Mouse (Mus musculus): ENCODE measurements around the gene Ccdc134. TPM values are rescaled to one million over a fixed set of nuclear protein-coding genes. Genes with fewer than 3 reads are reported as not detected.

The Ccdc134 gene
- 22.3 and 24.4 TPM in 2 replicates for polyA plus RNA-seq (2014; fragmentation: Nextera tagmentation; extraction: Ambion mirVana)

- Histone ChIP-seq H3K36me3 (ENCODE audit: control insufficient read depth, insufficient read depth, low read length) (no peaks in the 10 kb centered on the region; the same call in 1 of the 2 replicates), H3K4me3 (ENCODE audit: low read depth, low read length) (peak within 1 kb of the TSS; percentile 79), H3K9ac (ENCODE audit: low read length) (peak within 1 kb of the TSS; percentile 78), H3K9me3 (ENCODE audit: control insufficient read depth, low read length) (no peaks in the 10 kb centered on the region), H3K27ac (replicated peaks; ENCODE audit: low read depth, low read length) (peak within 1 kb of the TSS; percentile 30; the same call in 1 of the 2 replicates), H3K27me3 (ENCODE audit: control insufficient read depth, insufficient read depth, low read length) (no peaks in the 10 kb centered on the region), H3K4me1 (ENCODE audit: control insufficient read depth, insufficient read depth, low read length) (0 out of 2 replicates have a peak, but pooled peaks cover 2% of the 10 kb centered on the region), H3K4me2 (ENCODE audit: low read depth, severe bottlenecking) (peak within 1 kb of the TSS; percentile 62)
- under 1% methylated on average over 74 of the region's 74 CpGs for WGBS
- ATAC-seq (ENCODE audit: insufficient number of reproducible peaks, low FRiP score, low TSS enrichment, low read depth) (peak; percentile 97), DNase-seq (ENCODE audit: low spot score) (peak; percentile 98)
Observed at GRCm38 (mm10) chr15:82127426-82128374, at the start of gene Ccdc134. Gene Ccdc134 (plus strand): TSS chr15:82127922.

- Histone ChIP-seq H3K4me1 (ENCODE audit: control insufficient read depth, insufficient read depth, low read length) (no peaks in the 10 kb centered on the region), H3K4me2 (ENCODE audit: low read depth, severe bottlenecking) (no peak overlapping the region), H3K36me3 (ENCODE audit: control insufficient read depth, insufficient read depth, low read length) (no peaks in the 10 kb centered on the region), H3K4me3 (ENCODE audit: low read depth, low read length) (no peak overlapping the region), H3K9ac (ENCODE audit: low read length) (no peak overlapping the region), H3K9me3 (ENCODE audit: control insufficient read depth, low read length) (no peaks in the 10 kb centered on the region), H3K27ac (replicated peaks; ENCODE audit: low read depth, low read length) (no peak overlapping the region), H3K27me3 (ENCODE audit: control insufficient read depth, insufficient read depth, low read length) (no peaks in the 10 kb centered on the region)
- peak; percentile 39 for DNase-seq (ENCODE audit: low spot score)
- 60% methylated on average over 10 of the region's 10 CpGs for WGBS
- ATAC-seq (ENCODE audit: insufficient number of reproducible peaks, low FRiP score, low TSS enrichment, low read depth): no peak
Observed at GRCm38 (mm10) chr15:82079883-82080282, 47.8 kb upstream of the Ccdc134 start.

- H3K36me3 ChIP-seq (ENCODE audit: control insufficient read depth, insufficient read depth, low read length): no peaks in the 10 kb centered on the region
- no peak overlapping the region for H3K4me3 ChIP-seq (ENCODE audit: low read depth, low read length)
- H3K27me3 ChIP-seq (ENCODE audit: control insufficient read depth, insufficient read depth, low read length): no peaks in the 10 kb centered on the region
- DNase-seq (ENCODE audit: low spot score) (peak; percentile 55), ATAC-seq (ENCODE audit: insufficient number of reproducible peaks, low FRiP score, low TSS enrichment, low read depth) (no peak)
- no peak overlapping the region for H3K4me2 ChIP-seq (ENCODE audit: low read depth, severe bottlenecking)
- H3K9ac ChIP-seq (ENCODE audit: low read length): no peak overlapping the region
- H3K9me3 ChIP-seq (ENCODE audit: control insufficient read depth, low read length): no peaks in the 10 kb centered on the region
- no peak overlapping the region for H3K27ac ChIP-seq (replicated peaks; ENCODE audit: low read depth, low read length)
- H3K4me1 ChIP-seq (ENCODE audit: control insufficient read depth, insufficient read depth, low read length): no peaks in the 10 kb centered on the region
- WGBS: 33% methylated on average over 7 of the region's 7 CpGs
Observed at GRCm38 (mm10) chr15:82081161-82081560, 46.6 kb upstream of the Ccdc134 start.

- H3K4me3 ChIP-seq (ENCODE audit: low read depth, low read length): no peak overlapping the region
- H3K27ac ChIP-seq (replicated peaks; ENCODE audit: low read depth, low read length): no peak overlapping the region
- H3K4me2 ChIP-seq (ENCODE audit: low read depth, severe bottlenecking): no peak overlapping the region
- H3K9ac ChIP-seq (ENCODE audit: low read length): no peak overlapping the region
- ATAC-seq (ENCODE audit: insufficient number of reproducible peaks, low FRiP score, low TSS enrichment, low read depth) (no peak), DNase-seq (ENCODE audit: low spot score) (no peak)
- no peaks in the 10 kb centered on the region for H3K36me3 ChIP-seq (ENCODE audit: control insufficient read depth, insufficient read depth, low read length)
- H3K27me3 ChIP-seq (ENCODE audit: control insufficient read depth, insufficient read depth, low read length): peaks cover 4% of the 10 kb centered on the region; the same call in 1 of the 2 replicates
- WGBS: 84% methylated on average over 9 of the region's 9 CpGs
- H3K4me1 ChIP-seq (ENCODE audit: control insufficient read depth, insufficient read depth, low read length): no peaks in the 10 kb centered on the region
- no peaks in the 10 kb centered on the region for H3K9me3 ChIP-seq (ENCODE audit: control insufficient read depth, low read length)
Observed at GRCm38 (mm10) chr15:82085606-82086005, 42.1 kb upstream of the Ccdc134 start.

GRCm38 (mm10) chr15:82086131-82086530 is 41.6 kb upstream of the Ccdc134 start:
- ATAC-seq (ENCODE audit: insufficient number of reproducible peaks, low FRiP score, low TSS enrichment, low read depth) (no peak), DNase-seq (ENCODE audit: low spot score) (no peak)
- Histone ChIP-seq H3K9me3 (ENCODE audit: control insufficient read depth, low read length) (no peaks in the 10 kb centered on the region), H3K36me3 (ENCODE audit: control insufficient read depth, insufficient read depth, low read length) (no peaks in the 10 kb centered on the region), H3K4me3 (ENCODE audit: low read depth, low read length) (no peak overlapping the region), H3K9ac (ENCODE audit: low read length) (no peak overlapping the region), H3K4me2 (ENCODE audit: low read depth, severe bottlenecking) (no peak overlapping the region), H3K27me3 (ENCODE audit: control insufficient read depth, insufficient read depth, low read length) (peaks cover 4% of the 10 kb centered on the region; the same call in 1 of the 2 replicates), H3K4me1 (ENCODE audit: control insufficient read depth, insufficient read depth, low read length) (no peaks in the 10 kb centered on the region), H3K27ac (replicated peaks; ENCODE audit: low read depth, low read length) (no peak overlapping the region)
- WGBS: 80% methylated on average over 12 of the region's 12 CpGs

- Histone ChIP-seq H3K9ac (ENCODE audit: low read length) (no peak overlapping the region), H3K36me3 (ENCODE audit: control insufficient read depth, insufficient read depth, low read length) (no peaks in the 10 kb centered on the region), H3K4me2 (ENCODE audit: low read depth, severe bottlenecking) (no peak overlapping the region), H3K9me3 (ENCODE audit: control insufficient read depth, low read length) (no peaks in the 10 kb centered on the region), H3K4me3 (ENCODE audit: low read depth, low read length) (no peak overlapping the region), H3K27me3 (ENCODE audit: control insufficient read depth, insufficient read depth, low read length) (peaks cover 4% of the 10 kb centered on the region; the same call in 1 of the 2 replicates), H3K27ac (replicated peaks; ENCODE audit: low read depth, low read length) (no peak overlapping the region), H3K4me1 (ENCODE audit: control insufficient read depth, insufficient read depth, low read length) (no peaks in the 10 kb centered on the region)
- DNase-seq (ENCODE audit: low spot score) (peak; percentile 43), ATAC-seq (ENCODE audit: insufficient number of reproducible peaks, low FRiP score, low TSS enrichment, low read depth) (no peak)
- WGBS: 11% methylated on average over 10 of the region's 10 CpGs
Observed at GRCm38 (mm10) chr15:82087266-82087665, 40.5 kb upstream of the Ccdc134 start.

GRCm38 (mm10) chr15:82091061-82091460 is 36.7 kb upstream of the Ccdc134 start:
- peaks cover 4% of the 10 kb centered on the region; the same call in 1 of the 2 replicates for H3K27me3 ChIP-seq (ENCODE audit: control insufficient read depth, insufficient read depth, low read length)
- no peaks in the 10 kb centered on the region for H3K4me1 ChIP-seq (ENCODE audit: control insufficient read depth, insufficient read depth, low read length)
- no peaks in the 10 kb centered on the region for H3K9me3 ChIP-seq (ENCODE audit: control insufficient read depth, low read length)
- no peak overlapping the region for H3K4me3 ChIP-seq (ENCODE audit: low read depth, low read length)
- no peak overlapping the region for H3K4me2 ChIP-seq (ENCODE audit: low read depth, severe bottlenecking)
- no peak overlapping the region for H3K9ac ChIP-seq (ENCODE audit: low read length)
- DNase-seq (ENCODE audit: low spot score) (no peak), ATAC-seq (ENCODE audit: insufficient number of reproducible peaks, low FRiP score, low TSS enrichment, low read depth) (no peak)
- no peak overlapping the region for H3K27ac ChIP-seq (replicated peaks; ENCODE audit: low read depth, low read length)
- WGBS: 73% methylated on average over 7 of the region's 7 CpGs
- H3K36me3 ChIP-seq (ENCODE audit: control insufficient read depth, insufficient read depth, low read length): no peaks in the 10 kb centered on the region

GRCm38 (mm10) chr15:82106953-82107555 is 20.7 kb upstream of the Ccdc134 start:
- no peak overlapping the region for H3K4me3 ChIP-seq (ENCODE audit: low read depth, low read length)
- 25% methylated on average over 8 of the region's 8 CpGs for WGBS
- H3K36me3 ChIP-seq (ENCODE audit: control insufficient read depth, insufficient read depth, low read length): no peaks in the 10 kb centered on the region
- H3K4me1 ChIP-seq (ENCODE audit: control insufficient read depth, insufficient read depth, low read length): no peaks in the 10 kb centered on the region
- DNase-seq (ENCODE audit: low spot score) (peak; percentile 65), ATAC-seq (ENCODE audit: insufficient number of reproducible peaks, low FRiP score, low TSS enrichment, low read depth) (no peak)
- H3K27me3 ChIP-seq (ENCODE audit: control insufficient read depth, insufficient read depth, low read length): no peaks in the 10 kb centered on the region
- no peak overlapping the region for H3K4me2 ChIP-seq (ENCODE audit: low read depth, severe bottlenecking)
- H3K27ac ChIP-seq (replicated peaks; ENCODE audit: low read depth, low read length): no peak overlapping the region
- H3K9me3 ChIP-seq (ENCODE audit: control insufficient read depth, low read length): no peaks in the 10 kb centered on the region
- no peak overlapping the region for H3K9ac ChIP-seq (ENCODE audit: low read length)

Data from limb, embryonic 11.5 days (tissue).